Mouse (Mus musculus): ENCODE data around the gene Igsf3.

The Igsf3 gene

GRCm38 (mm10) chr3:101376538-101377247, at the start of gene Igsf3:
Igsf3 (plus strand) TSS chr3:101377083.
- peak; percentile 74 for DNase-seq (ENCODE audit: low spot score)

GRCm38 (mm10) chr3:101327248-101327647, 49.6 kb upstream of the Igsf3 start:
- DNase-seq (ENCODE audit: low spot score) = no peak

GRCm38 (mm10) chr3:101328617-101329016, 48.3 kb upstream of the Igsf3 start:
- no peak for DNase-seq (ENCODE audit: low spot score)

GRCm38 (mm10) chr3:101343199-101343924, 33.5 kb upstream of the Igsf3 start:
- DNase-seq (ENCODE audit: low spot score) = no peak

- no peak for DNase-seq (ENCODE audit: low spot score)
These were observed 32.6 kb upstream of the Igsf3 start for GRCm38 (mm10) chr3:101344246-101344645.

GRCm38 (mm10) chr3:101345299-101345698, 31.6 kb upstream of the Igsf3 start:
- DNase-seq (ENCODE audit: low spot score) = no peak

GRCm38 (mm10) chr3:101346806-101347205, 30.1 kb upstream of the Igsf3 start:
- no peak for DNase-seq (ENCODE audit: low spot score)

- DNase-seq (ENCODE audit: low spot score) = no peak
These were observed 28.3 kb upstream of the Igsf3 start for GRCm38 (mm10) chr3:101348501-101349161.

- DNase-seq (ENCODE audit: low spot score) = no peak
These were observed 27.2 kb upstream of the Igsf3 start for GRCm38 (mm10) chr3:101349542-101350307.

GRCm38 (mm10) chr3:101350406-101350805, 26.5 kb upstream of the Igsf3 start:
- DNase-seq (ENCODE audit: low spot score) = no peak

- DNase-seq (ENCODE audit: low spot score) = peak; percentile 45
These were observed 22.4 kb upstream of the Igsf3 start for GRCm38 (mm10) chr3:101354490-101354889.

- no peak for DNase-seq (ENCODE audit: low spot score)
These were observed 21.2 kb upstream of the Igsf3 start for GRCm38 (mm10) chr3:101355702-101356101.

GRCm38 (mm10) chr3:101356583-101357553, 20.0 kb upstream of the Igsf3 start:
- no peak for DNase-seq (ENCODE audit: low spot score)

GRCm38 (mm10) chr3:101360832-101361231, 16.1 kb upstream of the Igsf3 start:
- DNase-seq (ENCODE audit: low spot score) = no peak

- DNase-seq (ENCODE audit: low spot score) = no peak
These were observed 14.5 kb upstream of the Igsf3 start for GRCm38 (mm10) chr3:101362391-101362790.

GRCm38 (mm10) chr3:101363574-101363973, 13.3 kb upstream of the Igsf3 start:
- no peak for DNase-seq (ENCODE audit: low spot score)

- no peak for DNase-seq (ENCODE audit: low spot score)
These were observed 11.7 kb upstream of the Igsf3 start for GRCm38 (mm10) chr3:101365081-101365612.

GRCm38 (mm10) chr3:101365911-101366310, 11.0 kb upstream of the Igsf3 start:
- DNase-seq (ENCODE audit: low spot score) = no peak

- DNase-seq (ENCODE audit: low spot score) = peak; percentile 14
These were observed 9.5 kb upstream of the Igsf3 start for GRCm38 (mm10) chr3:101367372-101367771.

- DNase-seq (ENCODE audit: low spot score) = no peak
These were observed 7.5 kb upstream of the Igsf3 start for GRCm38 (mm10) chr3:101369301-101369881.

All from spleen, adult 12 weeks (tissue).